Mouse (Mus musculus) hindbrain, embryonic 16.5 days (tissue): ENCODE measurements around the gene Mrpl43. TPM values are rescaled to one million over a fixed set of nuclear protein-coding genes. Genes with fewer than 3 reads are reported as not detected.

Experiments used
- ATAC-seq: fragments of 200-750 bp; cut with Nextera tagmentation; 2 replicates; pipeline ENCODE4 v1.8.0; 2017; ENCODE audit warnings: moderate TSS enrichment, moderate library complexity
- H3K27ac ChIP-seq: fragments of 300-500 bp; sonication (generic); 2 replicates; pipeline ENCODE4 v1.5.1; 2014; ENCODE audit warnings: low read depth, mild to moderate bottlenecking, control low read depth, low read length, moderate library complexity
- H3K27me3 ChIP-seq: fragments of 300-500 bp; sonication (generic); replicated peaks from 2 replicates; pipeline ENCODE4 v1.6.1; 2014; ENCODE audit warnings: low read length; ENCODE audit not compliant: control insufficient read depth, insufficient read depth
- H3K36me3 ChIP-seq: fragments of 300-500 bp; sonication (generic); 2 replicates; pipeline ENCODE4 v1.6.1; 2014; ENCODE audit warnings: mild to moderate bottlenecking, low read length, moderate library complexity, mixed read lengths; ENCODE audit not compliant: control insufficient read depth, insufficient read depth
- H3K4me1 ChIP-seq: fragments of 300-500 bp; sonication (generic); 2 replicates; pipeline ENCODE4 v1.6.1; 2014; ENCODE audit warnings: low read depth, low read length; ENCODE audit not compliant: control insufficient read depth, insufficient read depth
- H3K4me2 ChIP-seq: fragments of 300-500 bp; sonication (generic); 2 replicates; pipeline ENCODE4 v1.6.1; 2014; ENCODE audit warnings: mild to moderate bottlenecking, low read length, control low read depth, moderate library complexity
- H3K4me3 ChIP-seq: fragments of 300-500 bp; sonication (generic); 2 replicates; pipeline ENCODE4 v1.5.1; 2014; ENCODE audit warnings: mild to moderate bottlenecking, low read length, control low read depth, moderate library complexity
- H3K9ac ChIP-seq: fragments of 300-500 bp; sonication (generic); 2 replicates; pipeline ENCODE4 v1.6.1; 2014; ENCODE audit warnings: low read depth, mild to moderate bottlenecking, control low read depth, low read length, moderate library complexity
- H3K9me3 ChIP-seq: fragments of 300-500 bp; sonication (generic); 2 replicates; pipeline ENCODE4 v1.6.1; 2014; ENCODE audit warnings: mild to moderate bottlenecking, low read length, moderate library complexity; ENCODE audit not compliant: control insufficient read depth
- WGBS: fragments of 180-500 bp; shearing (Covaris S2); extraction: QIAGEN DNeasy Blood & Tissue Kit; methylation state at CpG from one replicate; pipeline ENCODE4 v1.1.7; 2014; 5-methylcytosine and 5-hydroxymethylcytosine counted together
- polyA plus RNA-seq: library from polyadenylated mRNA; unstranded; fragments of >200 nt; fragmentation: Nextera tagmentation; extraction: Ambion mirVana; gene quantifications from 2 replicates; pipeline ENCODE4 v1.2.1, GENCODE M21; 2015

Mrpl43 gene
- polyA plus RNA-seq, 1 experiment from 2014 or later = 98.4 TPM

- 93% methylated on average over 6 of the region's 6 CpGs for WGBS
- no peak for ATAC-seq
- peaks cover 56% of the 10 kb centered on the region for H3K36me3 ChIP-seq
These were observed 29.1 kb downstream of the Mrpl43 start for GRCm38 (mm10) chr19:44977148-44977547.

DNA sequence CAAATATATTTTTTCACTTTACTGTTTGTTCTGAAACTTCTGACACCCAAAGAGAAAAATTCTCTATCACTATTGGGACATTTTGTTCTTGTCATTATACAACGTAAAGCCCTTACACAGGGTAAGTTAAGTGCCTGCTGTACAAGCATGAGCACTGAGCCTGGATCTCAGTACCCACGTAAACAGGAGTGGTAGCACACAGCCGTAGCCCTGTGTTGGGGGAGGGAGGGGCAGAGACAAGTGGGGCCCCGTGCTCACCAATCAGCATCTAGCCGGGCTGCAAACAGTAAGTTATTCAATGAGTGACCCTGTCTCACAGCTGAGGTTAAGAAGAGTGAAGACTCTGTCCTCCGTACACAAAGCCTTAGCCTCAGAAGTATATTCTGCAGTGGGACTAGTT, 29.6 kb downstream of the Mrpl43 start:
- Histone ChIP-seq H3K4me3 (no peak overlapping the region), H3K9ac (no peak overlapping the region), H3K27me3 (no peaks in the 10 kb centered on the region), H3K27ac (no peak overlapping the region), H3K4me1 (no peaks in the 10 kb centered on the region), H3K9me3 (no peaks in the 10 kb centered on the region), H3K4me2 (no peak overlapping the region), H3K36me3 (peaks cover 57% of the 10 kb centered on the region)
- ATAC-seq = no peak
- WGBS = 80% methylated on average over 6 of the region's 6 CpGs

More at GRCm38 (mm10) chr19:44977148-44977547, 29.1 kb downstream of the Mrpl43 start:
- Histone ChIP-seq H3K4me2 (no peak overlapping the region), H3K9me3 (no peaks in the 10 kb centered on the region), H3K27me3 (no peaks in the 10 kb centered on the region), H3K4me3 (no peak overlapping the region), H3K4me1 (no peaks in the 10 kb centered on the region), H3K27ac (no peak overlapping the region), H3K9ac (no peak overlapping the region)

- Histone ChIP-seq H3K9me3 (no peaks in the 10 kb centered on the region), H3K9ac (no peak overlapping the region), H3K27ac (no peak overlapping the region), H3K4me3 (no peak overlapping the region), H3K4me2 (no peak overlapping the region), H3K27me3 (no peaks in the 10 kb centered on the region), H3K36me3 (peaks cover 60% of the 10 kb centered on the region), H3K4me1 (no peaks in the 10 kb centered on the region)
- 95% methylated on average over 3 of the region's 3 CpGs for WGBS
- ATAC-seq = no peak
These were observed 37.9 kb downstream of the Mrpl43 start for GRCm38 (mm10) chr19:44968329-44968728.

DNA sequence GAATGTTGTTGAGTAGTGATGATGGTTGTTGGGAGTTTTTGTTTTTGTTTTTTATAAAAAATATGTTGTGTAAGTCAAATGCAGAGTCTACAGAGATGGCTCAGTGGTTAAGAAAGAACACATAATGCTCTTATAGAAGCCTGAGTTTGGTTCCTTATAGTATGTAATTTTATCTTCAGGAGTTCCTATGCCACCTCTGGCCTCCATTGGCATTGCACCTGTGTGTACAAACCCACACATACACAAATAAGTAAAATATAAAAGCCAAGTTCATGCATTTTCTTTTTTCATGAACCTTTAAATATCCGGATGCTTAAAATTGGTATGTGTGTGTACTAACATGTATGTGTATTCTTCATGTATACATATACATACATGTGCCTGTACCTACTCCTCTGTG, 40.3 kb downstream of the Mrpl43 start:
- H3K9ac ChIP-seq = no peak overlapping the region
- no peaks in the 10 kb centered on the region for H3K27me3 ChIP-seq
- H3K36me3 ChIP-seq = peaks cover 52% of the 10 kb centered on the region
- 98% methylated on average over 1 of the region's 1 CpGs for WGBS
- no peak overlapping the region for H3K4me2 ChIP-seq
- no peaks in the 10 kb centered on the region for H3K4me1 ChIP-seq
- no peak overlapping the region for H3K4me3 ChIP-seq
- no peak overlapping the region for H3K27ac ChIP-seq
- ATAC-seq = no peak
- no peaks in the 10 kb centered on the region for H3K9me3 ChIP-seq

GRCm38 (mm10) chr19:44959633-44960032, 46.6 kb downstream of the Mrpl43 start:
- Histone ChIP-seq H3K4me2 (no peak overlapping the region), H3K9ac (no peak overlapping the region), H3K27ac (no peak overlapping the region), H3K36me3 (peaks cover 26% of the 10 kb centered on the region), H3K4me1 (no peaks in the 10 kb centered on the region), H3K27me3 (no peaks in the 10 kb centered on the region), H3K4me3 (no peak overlapping the region), H3K9me3 (no peaks in the 10 kb centered on the region)
- 100% methylated on average over 2 of the region's 2 CpGs for WGBS
- no peak for ATAC-seq

Other genes with a start within 250 kb of the Mrpl43 start
- gene Slf2, start 75.3 kb downstream of the Mrpl43 start, polyA plus RNA-seq = 26.7 and 27.8 TPM in 2 replicates
- 18.0 and 18.7 TPM in 2 replicates for gene Sema4g, start 17.3 kb downstream of the Mrpl43 start, polyA plus RNA-seq
- 12.4 and 15.5 TPM in 2 replicates for gene Twnk, start 779 bp downstream of the Mrpl43 start, polyA plus RNA-seq
- gene Lzts2, start 8.0 kb upstream of the Mrpl43 start, polyA plus RNA-seq = 14.8 and 18.7 TPM in 2 replicates
- gene Pdzd7, start 39.3 kb upstream of the Mrpl43 start, polyA plus RNA-seq = 3.0 and 3.2 TPM in 2 replicates
- gene Sfxn3, start 41.1 kb upstream of the Mrpl43 start, polyA plus RNA-seq = 76.8 and 85.4 TPM in 2 replicates
- 4.0 and 5.5 TPM in 2 replicates for gene Kazald1, start 68.8 kb upstream of the Mrpl43 start, polyA plus RNA-seq
- gene Tlx1, start 144.2 kb upstream of the Mrpl43 start, polyA plus RNA-seq = 1.2 and 1.3 TPM in 2 replicates
- 6.9 and 7.3 TPM in 2 replicates for gene Lbx1, start 229.4 kb upstream of the Mrpl43 start, polyA plus RNA-seq